Mouse (Mus musculus) heart, adult 2 months (tissue): Measurements from ENCODE around the gene Nxph4.

ENCODE experiments used
- CTCF ChIP-seq: fragments of 200-600 bp; IDR thresholded peaks from 2 replicates; pipeline ENCODE4 v1.8.1; 2022; ENCODE audit warnings: antibody characterized with exemption, mild to moderate bottlenecking, moderate library complexity
- EP300 ChIP-seq: fragments of 200-500 bp; IDR thresholded peaks from 2 replicates; pipeline ENCODE4 v1.6.1; 2011; ENCODE audit warnings: low read depth, low read length, control low read depth; ENCODE audit not compliant: insufficient read depth
- POLR2A ChIP-seq: fragments of 200-500 bp; IDR thresholded peaks from 2 replicates; pipeline ENCODE4 v1.6.1; 2011; ENCODE audit warnings: mild to moderate bottlenecking, low read depth, low read length, control low read depth; ENCODE audit not compliant: insufficient read depth

DNA sequence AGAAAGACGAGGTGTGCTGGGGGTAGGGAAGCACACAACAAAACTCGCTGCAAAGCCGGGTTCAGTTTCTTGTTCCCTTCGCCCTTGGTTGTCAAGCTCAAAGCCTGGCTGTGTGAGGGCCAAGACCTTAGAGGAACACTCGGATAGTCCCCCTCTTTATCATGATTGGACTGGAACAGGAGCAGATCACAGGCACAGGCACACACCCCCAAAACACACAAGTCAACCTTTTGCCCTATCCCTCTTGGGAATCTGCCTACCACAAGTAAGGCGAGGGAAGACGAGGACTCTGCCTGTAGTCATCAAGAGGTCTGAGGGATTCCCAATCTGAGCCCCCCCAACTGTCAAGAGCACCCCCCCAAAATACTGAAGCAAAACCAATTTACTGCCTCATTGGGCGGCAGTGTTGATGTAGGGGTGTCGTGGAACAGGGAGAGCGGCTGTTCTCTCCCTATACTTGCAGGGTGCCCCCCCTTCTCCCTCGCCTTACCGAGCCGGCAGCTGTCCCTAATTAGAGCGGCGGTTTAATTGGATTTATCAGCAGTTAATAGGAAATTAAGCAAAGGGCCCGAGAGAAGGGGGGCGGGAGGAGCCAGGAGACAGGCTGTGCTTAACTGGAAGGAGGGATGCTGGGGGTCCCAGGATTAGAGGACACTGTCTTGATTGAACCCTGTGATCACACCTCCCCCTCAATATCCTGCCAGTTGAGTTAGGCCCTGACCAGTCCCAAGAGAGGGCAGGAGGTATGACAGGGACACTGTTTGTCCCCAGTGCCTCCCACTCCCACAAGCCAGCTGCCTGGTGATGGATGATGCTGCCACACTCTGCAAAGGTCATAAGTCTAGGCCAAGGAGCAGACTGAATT lies 24.3 kb downstream of the Nxph4 start:
- TF ChIP-seq CTCF (no peak), EP300 (no peak), POLR2A (no peak)
